Mouse (Mus musculus) regulatory T cell (primary cell): ENCODE data around the gene Sez6l.
"Not testable (repeated sequence)": the region's sequence is repeated elsewhere in the genome, so short reads cannot be mapped to it uniquely, and the experiment has no call there.

ENCODE experiments used
- in situ Hi-C: fragments of 300-600 bp; cut with MboI, MseI; formaldehyde crosslinking; loops from one replicate; pipeline ENCODE4 v1.15.1; 2025; ENCODE audit warnings: high pct_unique_total_duplicates

The Sez6l gene

GRCm38 (mm10) chr5:112433004-112433403, 144.0 kb downstream of the Sez6l start:
- in situ Hi-C loops: loop anchor here (10.0 kb wide), 1 partner anchor 442 kb away; no protein-coding TSS in a partner anchor

- in situ Hi-C loops: loop anchor here (10.0 kb wide), 1 partner anchor 443 kb away; no protein-coding TSS in a partner anchor
Observed at GRCm38 (mm10) chr5:112432033-112432432, 145.0 kb downstream of the Sez6l start.

- in situ Hi-C loops: loop anchor here (10.0 kb wide), 1 partner anchor 444 kb away; no protein-coding TSS in a partner anchor
Observed at GRCm38 (mm10) chr5:112431120-112431775, 145.7 kb downstream of the Sez6l start.

GRCm38 (mm10) chr5:112428944-112429343, 148.0 kb downstream of the Sez6l start:
- in situ Hi-C loops: loop anchor here (5.0 kb wide), 1 partner anchor 182 kb away; no protein-coding TSS in a partner anchor

- in situ Hi-C loops: loop anchor here (5.0 kb wide), 1 partner anchor 180 kb away; no protein-coding TSS in a partner anchor
Observed at GRCm38 (mm10) chr5:112427283-112427682, 149.7 kb downstream of the Sez6l start.

- in situ Hi-C loops: loop anchor here (5.0 kb wide), 1 partner anchor 179 kb away; no protein-coding TSS in a partner anchor
Observed at GRCm38 (mm10) chr5:112426635-112427034, 150.3 kb downstream of the Sez6l start.

GRCm38 (mm10) chr5:112419535-112419934, 157.4 kb downstream of the Sez6l start:
- in situ Hi-C loops: no loop called here

- in situ Hi-C loops: no loop called here
Observed at GRCm38 (mm10) chr5:112418023-112418422, 159.0 kb downstream of the Sez6l start.

- in situ Hi-C loops: no loop called here
Observed at GRCm38 (mm10) chr5:112416673-112417072, 160.3 kb downstream of the Sez6l start.

- in situ Hi-C loops: not testable (repeated sequence)
Observed at GRCm38 (mm10) chr5:112412781-112413180, 164.2 kb downstream of the Sez6l start.

GRCm38 (mm10) chr5:112411514-112412335, 165.3 kb downstream of the Sez6l start:
- in situ Hi-C loops: no loop called here

GRCm38 (mm10) chr5:112411072-112411471, 165.9 kb downstream of the Sez6l start:
- in situ Hi-C loops: no loop called here

- in situ Hi-C loops: no loop called here
Observed at GRCm38 (mm10) chr5:112409274-112409673, 167.7 kb downstream of the Sez6l start.

GRCm38 (mm10) chr5:112406017-112406416, 171.0 kb downstream of the Sez6l start:
- in situ Hi-C loops: no loop called here

- in situ Hi-C loops: no loop called here
Observed at GRCm38 (mm10) chr5:112402437-112402836, 174.5 kb downstream of the Sez6l start.

- in situ Hi-C loops: no loop called here
Observed at GRCm38 (mm10) chr5:112399284-112399683, 177.7 kb downstream of the Sez6l start.

GRCm38 (mm10) chr5:112396066-112396465, 180.9 kb downstream of the Sez6l start:
- in situ Hi-C loops: no loop called here

- in situ Hi-C loops: no loop called here
Observed at GRCm38 (mm10) chr5:112394779-112395443, 182.1 kb downstream of the Sez6l start, which contains the start of gene Asphd2. Gene Asphd2, minus strand, starts transcription at chr5:112394866.

GRCm38 (mm10) chr5:112394415-112394763, 182.6 kb downstream of the Sez6l start:
- in situ Hi-C loops: no loop called here

- in situ Hi-C loops: no loop called here
Observed at GRCm38 (mm10) chr5:112393741-112394414, 183.1 kb downstream of the Sez6l start.

GRCm38 (mm10) chr5:112391676-112392323, 185.2 kb downstream of the Sez6l start:
- in situ Hi-C loops: no loop called here
